Mouse (Mus musculus): Measurements from ENCODE around the gene Il17c. TPM values are rescaled to one million over a fixed set of nuclear protein-coding genes. Genes with fewer than 3 reads are reported as not detected.

The Il17c gene
- total RNA-seq, 2 experiments from 2014 or later: not detected

DNA sequence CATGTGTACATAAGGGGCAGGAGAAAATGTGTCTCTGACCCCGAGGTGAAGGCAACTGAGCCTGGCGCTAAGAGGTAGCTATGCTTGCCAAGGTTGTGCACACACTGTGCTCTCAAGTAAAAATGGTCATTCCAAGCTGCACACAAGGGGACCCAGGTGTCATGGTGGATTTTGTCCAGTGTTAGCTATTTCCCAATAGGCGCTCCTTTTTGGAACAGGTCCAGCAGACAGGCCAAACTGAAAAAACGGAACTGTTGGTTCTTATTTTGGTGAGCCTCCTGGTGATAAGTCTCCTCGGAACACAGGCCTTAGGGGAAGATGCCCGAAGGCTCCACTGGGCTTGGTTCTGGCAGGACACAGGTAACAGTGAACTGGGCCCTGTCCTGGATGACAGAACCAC, 32.6 kb downstream of the Il17c start:
- intact Hi-C loops (cut with DNase I): no loop called here
- no peak for DNase-seq

DNA sequence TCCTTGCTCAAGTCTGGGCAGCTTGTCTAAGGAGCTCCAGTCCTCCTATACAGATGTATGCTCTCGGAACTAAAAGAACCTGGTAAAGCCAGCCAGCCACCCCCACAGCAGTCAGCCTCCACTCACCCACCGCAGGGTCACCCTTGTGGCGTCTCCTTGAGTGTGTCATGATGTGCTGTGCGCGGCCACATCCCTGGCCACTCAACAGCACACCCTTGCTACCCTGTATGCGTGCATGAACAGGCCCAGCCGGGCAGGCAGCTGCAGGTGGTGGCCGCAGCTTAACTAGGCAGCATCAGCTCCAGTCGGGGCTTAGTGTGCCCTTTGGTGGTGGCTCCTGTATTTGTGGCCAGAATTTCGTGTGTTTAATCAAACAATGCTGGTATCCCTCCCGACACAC, 35.4 kb downstream of the Il17c start:
- no peak for DNase-seq
- intact Hi-C loops (cut with DNase I): no loop called here

DNA sequence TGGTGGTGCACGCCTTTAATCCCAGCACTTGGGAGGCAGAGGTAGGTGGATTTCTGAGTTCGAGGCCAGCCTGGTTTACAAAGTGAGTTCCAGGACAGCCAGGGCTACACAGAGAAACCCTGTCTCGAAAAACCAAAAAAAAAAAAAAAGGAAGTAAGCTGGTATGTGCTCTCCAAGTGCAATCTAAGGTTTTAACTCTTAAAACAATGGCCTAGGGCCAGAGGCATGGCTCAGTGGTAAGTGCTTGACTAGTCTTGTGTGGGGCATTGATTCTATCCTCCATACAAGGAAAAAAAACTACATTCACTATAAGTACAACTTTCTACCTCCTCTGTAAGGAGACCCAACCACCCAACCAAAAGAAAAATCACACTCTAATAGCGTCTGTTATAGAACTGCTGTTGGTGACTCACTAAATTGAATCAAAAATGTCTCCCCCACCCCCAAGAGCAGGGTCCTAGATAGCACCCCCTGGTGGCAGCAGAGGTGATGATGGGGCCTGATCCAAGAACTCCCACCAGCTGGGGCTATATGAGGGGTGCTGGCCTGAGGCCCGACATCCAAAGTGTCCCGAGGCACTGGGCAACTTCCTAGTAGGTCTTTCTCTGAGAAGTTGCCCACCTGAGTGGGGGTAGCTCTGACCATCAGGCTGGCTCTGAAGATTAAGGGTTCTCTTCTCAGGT, 37.5 kb downstream of the Il17c start:
- intact Hi-C loops (cut with DNase I): no loop called here

DNA sequence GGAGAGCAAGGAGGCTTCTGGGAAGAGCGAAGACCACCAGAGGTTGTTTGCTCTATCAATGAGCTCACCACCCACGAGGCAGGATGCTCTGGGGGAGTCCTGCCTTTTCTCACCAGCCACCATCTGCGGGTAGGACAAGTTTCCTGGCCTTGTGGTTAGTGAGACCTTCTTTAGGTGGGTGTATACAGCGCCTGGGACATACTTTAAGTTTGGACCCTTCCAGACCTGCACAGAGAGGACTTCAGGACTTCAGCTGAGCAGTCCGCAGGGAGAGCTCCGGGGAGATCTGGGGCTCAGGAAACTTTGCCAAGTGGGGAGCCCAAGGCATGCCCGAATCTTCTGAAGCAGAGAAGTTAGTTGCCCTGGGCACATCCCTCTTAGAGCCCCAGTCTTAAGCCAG, 38.2 kb downstream of the Il17c start:
- intact Hi-C loops (cut with DNase I): no loop called here

More for the DNA sequence above, 37.5 kb downstream of the Il17c start:
- DNase-seq: no peak

DNA sequence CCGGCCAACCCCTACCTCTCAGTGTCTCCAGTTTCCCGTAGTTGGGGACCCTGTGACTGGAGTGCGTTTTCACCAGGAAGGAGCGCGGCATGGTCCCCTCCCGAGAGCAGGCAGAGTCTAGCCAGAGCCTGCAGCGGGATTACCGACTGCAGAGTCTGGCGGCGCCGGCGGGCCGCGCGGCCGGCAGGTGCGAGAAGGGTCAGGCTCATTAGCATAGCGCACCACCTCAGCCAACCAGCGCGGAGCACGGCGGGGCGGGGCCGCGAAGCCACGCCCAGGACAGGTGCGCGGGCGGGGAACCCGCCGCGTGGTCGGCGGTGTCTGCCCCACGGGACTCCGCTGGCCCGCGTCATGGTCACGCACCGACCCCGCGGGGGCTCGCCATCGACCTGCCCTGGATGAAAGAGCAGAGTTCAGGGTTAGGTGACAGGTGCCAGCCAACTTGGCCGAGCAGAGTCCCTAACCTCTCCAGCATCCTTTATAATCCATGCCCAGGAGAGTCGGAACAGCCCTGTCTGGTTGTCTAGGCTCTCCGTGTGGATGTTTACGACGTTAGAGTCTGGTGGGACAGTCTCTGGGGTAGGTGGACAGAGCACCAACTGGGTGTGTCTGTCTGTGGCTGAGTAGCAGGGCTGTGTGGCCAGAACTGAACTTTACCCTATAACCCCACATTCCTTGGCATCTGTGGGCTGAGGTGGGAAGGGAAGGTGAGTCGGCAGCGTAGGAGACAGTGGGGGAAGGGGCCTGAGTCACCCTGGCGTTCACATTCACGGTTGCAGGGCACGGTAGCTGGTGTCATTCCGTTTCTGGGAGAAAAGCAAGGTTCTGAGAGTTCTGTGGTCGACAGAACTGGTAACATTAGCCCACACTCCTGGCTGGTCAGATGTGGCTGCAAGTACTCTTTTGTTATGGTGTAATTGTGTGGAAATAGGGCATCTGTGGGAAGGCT, 39.0 kb downstream of the Il17c start, which contains the start of gene Snai3:
TSS of gene Snai3 (minus strand) at position 210 of the 949 bp plus-strand sequence.
- intact Hi-C loops (cut with DNase I): no loop called here
- DNase-seq: peak; percentile 48 to 49

More for the DNA sequence above, 38.2 kb downstream of the Il17c start:
- no peak for DNase-seq

DNA sequence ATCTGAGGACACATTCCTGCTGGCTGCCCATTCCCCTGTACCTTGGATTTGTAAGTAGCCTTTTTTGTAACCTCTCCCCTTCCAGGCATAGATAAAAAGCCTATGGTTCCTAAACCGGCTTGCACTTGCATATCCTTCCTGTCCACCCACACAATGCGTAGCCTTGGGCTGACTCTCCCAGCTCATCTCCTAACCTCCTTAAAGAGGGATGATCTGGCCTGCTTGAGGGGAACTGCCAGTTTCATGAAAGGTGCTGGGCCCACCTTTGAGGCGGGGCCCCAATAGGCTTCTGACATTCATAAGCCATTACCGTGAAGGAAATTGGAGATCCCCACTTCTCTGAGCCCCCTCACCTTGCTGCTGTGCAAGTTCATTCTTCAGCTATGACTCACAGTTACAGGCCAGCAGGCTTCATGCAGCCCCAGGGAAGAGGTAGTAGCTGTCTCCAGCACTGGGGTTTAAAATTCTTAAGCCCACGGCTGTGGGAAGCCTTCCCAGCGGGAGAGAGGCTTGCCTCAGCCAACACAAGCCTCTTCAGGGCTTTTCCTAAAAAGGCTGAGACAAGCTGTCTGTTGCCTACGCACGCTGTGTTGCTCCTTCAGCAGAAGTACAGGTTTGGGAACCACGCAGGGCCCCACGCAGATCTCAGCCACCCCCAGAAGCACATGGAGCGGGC, 39.8 kb downstream of the Il17c start:
- DNase-seq: no peak
- intact Hi-C loops (cut with DNase I): no loop called here

DNA sequence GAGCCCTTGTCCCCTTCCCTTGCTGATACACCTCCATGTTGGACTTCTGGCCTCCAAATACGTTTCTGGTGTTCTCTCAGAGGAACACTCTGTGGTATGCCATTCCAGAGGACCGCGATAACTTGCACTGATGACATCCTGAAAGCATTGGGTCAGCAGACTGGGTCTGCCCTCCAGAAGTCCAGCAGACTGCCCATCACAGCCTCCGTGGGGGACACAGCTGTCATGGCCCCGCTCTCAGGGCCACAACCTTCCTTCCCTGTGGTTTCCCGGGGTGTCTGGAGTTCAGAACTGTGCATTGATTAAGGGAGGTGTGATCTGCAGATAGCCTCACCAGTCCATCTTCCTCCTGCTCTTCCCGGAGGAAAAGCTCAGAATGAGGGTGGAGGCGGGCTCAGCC, 40.7 kb downstream of the Il17c start:
- intact Hi-C loops (cut with DNase I): no loop called here
- DNase-seq: no peak

DNA sequence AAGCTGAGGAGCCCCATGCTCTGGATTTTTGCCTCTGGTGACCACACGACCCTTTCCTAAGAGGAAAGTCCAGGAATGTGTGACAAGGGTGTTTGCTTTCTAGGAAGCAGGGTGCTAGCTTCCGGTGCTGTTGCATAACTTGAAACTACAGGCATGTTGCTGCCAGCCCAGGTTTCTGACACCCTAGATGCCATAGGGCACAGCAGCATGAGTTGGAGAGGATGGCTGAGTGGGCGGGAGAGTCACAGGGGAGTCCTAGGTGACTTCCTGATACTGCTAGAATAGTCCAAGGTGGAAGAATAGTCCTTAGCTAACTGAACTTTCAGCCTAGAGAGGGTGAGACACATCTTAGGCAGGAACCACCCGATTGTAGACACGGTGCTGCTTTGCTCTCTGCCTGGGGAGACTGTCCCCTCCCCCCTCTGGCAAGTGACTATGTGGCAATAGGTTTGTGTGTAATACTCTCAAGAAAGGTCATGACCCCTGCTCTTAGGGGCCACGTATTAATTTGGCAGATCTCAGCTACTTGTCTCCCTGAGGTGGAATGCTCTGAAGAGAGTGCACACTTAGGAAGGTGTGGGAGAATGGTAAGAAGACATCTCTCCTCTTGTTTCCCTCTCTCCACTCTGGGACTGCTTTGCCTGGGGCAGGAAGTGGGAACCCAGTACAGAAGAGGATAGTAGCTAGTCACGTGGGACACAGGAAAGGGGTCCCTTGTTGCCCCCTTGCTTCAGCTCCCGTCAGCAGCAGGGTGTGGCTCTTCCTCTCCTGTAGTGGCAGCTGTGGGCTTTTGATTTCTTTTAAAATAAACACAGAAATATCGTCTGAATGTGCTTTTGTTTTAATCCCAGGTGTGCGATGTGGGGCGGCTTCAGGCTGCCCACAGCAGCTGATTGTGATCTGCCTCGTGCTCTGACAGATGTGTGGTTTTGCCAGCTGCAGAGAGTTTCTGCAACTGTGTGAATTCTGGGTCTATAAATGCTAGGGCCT, 42.1 kb downstream of the Il17c start:
- intact Hi-C loops (cut with DNase I): no loop called here
- DNase-seq: no peak

DNA sequence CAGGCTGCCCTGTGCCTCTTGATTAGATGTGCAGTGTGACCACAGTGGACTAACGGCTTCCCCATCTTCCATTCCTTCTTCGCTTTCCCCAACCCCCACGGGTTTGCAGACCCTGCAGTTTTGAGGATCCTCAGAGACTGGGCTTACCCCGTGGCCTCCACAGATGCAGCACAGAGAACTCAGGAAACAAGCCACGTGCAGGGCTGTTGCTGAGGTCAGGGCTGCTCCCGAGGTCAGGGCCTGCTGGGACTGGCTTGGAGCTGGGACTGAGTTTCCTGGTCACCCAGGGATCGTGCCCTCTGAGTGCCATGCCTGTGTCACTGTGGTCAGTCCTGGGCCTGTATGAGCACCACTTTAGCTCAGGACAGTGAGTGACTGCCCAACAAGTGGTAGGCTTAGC, 43.2 kb downstream of the Il17c start:
- no peak for DNase-seq
- intact Hi-C loops (cut with DNase I): no loop called here

DNA sequence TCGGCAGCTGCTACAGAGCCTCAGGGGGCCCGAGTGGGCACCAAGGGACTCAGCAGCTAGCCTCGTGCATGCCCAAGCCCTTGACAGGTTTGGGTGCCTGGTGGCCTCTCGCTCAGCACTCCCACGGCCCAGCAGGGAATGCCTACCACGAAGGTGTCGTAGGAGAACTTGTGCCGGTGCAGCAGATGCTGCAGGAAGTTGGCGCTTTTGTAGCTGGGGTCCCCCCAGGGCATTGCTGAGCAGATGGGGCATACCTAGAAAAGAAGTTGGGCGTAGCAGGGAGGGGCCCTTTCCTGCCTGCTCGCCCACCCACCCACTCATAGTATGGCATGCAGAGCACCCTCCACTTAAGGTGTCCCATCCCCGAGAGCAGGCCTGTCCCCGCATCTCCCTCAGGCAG, 46.0 kb downstream of the Il17c start:
- intact Hi-C loops (cut with DNase I): no loop called here
- DNase-seq: no peak

DNA sequence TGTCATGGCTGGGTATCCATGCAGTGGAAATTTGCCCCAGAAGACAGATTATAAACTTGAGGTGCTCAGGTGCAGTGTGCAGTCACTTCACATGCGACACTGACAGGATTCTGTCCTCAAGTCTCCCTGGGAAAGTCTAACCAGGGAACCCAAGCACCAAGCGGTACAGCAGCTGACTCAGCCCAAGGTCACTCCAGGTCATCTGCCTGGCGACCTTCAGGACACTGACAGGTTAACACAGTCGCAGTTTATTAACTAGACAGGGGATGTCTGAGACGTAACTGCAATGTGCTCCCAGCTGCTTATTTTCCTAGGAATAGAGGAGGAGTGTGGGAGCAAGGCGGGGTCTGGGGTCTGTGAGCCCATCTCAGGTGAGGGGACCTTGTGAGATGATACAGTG, 47.6 kb downstream of the Il17c start:
- intact Hi-C loops (cut with DNase I): no loop called here
- no peak for DNase-seq

DNA sequence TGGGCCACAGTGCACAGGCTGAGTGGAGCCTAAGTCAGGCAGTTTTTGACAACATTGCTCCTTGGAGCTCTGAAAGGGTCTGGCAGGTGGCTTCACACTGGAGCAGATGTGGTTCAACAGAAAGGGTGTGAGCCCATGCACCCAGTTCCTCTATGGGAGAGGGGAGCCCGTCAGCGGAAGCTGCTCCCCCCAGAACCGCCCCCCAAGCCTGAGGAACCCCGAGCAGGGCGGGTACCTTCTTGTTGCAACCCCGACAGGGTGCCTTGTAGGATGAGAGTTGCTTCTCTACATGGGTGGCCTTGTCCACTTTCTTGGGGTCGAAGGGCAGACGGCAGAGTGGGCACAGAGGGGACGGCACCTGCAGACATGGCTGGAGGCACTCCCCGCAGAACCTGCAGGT, 48.1 kb downstream of the Il17c start:
- intact Hi-C loops (cut with DNase I): loop anchor here (5.0 kb wide), 1 partner anchor 38 kb away; the partner anchor contains the start of gene Cyba
- no peak for DNase-seq

DNA sequence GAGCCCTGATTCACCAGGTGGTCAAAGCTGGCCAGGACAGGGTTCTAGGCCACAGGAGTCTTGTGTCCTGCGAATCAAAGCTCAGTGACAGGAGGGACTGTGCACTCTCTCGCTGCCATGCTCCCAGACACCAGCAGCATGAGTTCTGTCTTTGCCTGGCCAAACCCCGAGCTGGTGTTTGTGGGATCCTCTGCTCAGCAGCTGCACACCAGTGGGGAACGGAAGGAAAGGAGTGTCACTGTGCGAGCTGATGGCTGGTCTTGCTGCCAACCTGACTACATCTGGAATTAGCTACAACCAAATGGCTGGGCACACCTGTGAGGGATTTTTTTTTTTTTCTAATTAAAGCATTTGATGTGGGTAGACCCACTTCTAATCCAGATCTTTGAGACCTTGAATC, 48.9 kb downstream of the Il17c start:
- intact Hi-C loops (cut with DNase I): loop anchor here (5.0 kb wide), 1 partner anchor 38 kb away; the partner anchor contains the start of gene Cyba
- no peak for DNase-seq

Small RNAs within 50 kb of the gene (microRNA-seq; reads per million reads assigned to microRNA genes)
- 0 reads per million in 2 experiments for gene Gm24366

Other genes with a start within 250 kb of the Il17c start
- gene Zfpm1, start 139.9 kb upstream of the Il17c start, total RNA-seq (2021): 10 to 100 TPM; 25.5 to 26.9 TPM
- not detected for gene Trhr2, start 61.3 kb upstream of the Il17c start, total RNA-seq (2021)
- 10 to 100 TPM; 22.4 to 22.8 TPM for gene Zc3h18, start 45.4 kb upstream of the Il17c start, total RNA-seq (2021)
- 10 to 100 TPM; 43.8 to 47.4 TPM for gene Cyba, start 10.9 kb downstream of the Il17c start, total RNA-seq (2021)
- gene Mvd, start 21.4 kb downstream of the Il17c start, total RNA-seq (2021): 1 to 10 TPM; 4.7 to 5.0 TPM
- 1 to 10 TPM; 1.1 to 1.6 TPM for gene Snai3, start 38.7 kb downstream of the Il17c start, total RNA-seq (2021)
- gene Rnf166, start 54.0 kb downstream of the Il17c start, total RNA-seq (2021): 10 to 100 TPM; 28.7 to 28.9 TPM
- 10 to 100 TPM; 10.8 TPM for gene Ctu2, start 54.1 kb downstream of the Il17c start, total RNA-seq (2021)
- 10 to 100 TPM; 27.2 to 30.2 TPM for gene Piezo1, start 129.3 kb downstream of the Il17c start, total RNA-seq (2021)
- 1 to 10 TPM; 3.6 to 4.6 TPM for gene Cdt1, start 146.0 kb downstream of the Il17c start, total RNA-seq (2021)
- 10 to 100 TPM; 32.7 to 34.5 TPM for gene Aprt, start 154.9 kb downstream of the Il17c start, total RNA-seq (2021)
- 1 to 10 TPM; 3.5 to 4.1 TPM for gene Galns, start 189.4 kb downstream of the Il17c start, total RNA-seq (2021)
- gene Trappc2l, start 189.6 kb downstream of the Il17c start, total RNA-seq (2021): 10 to 100 TPM; 45.9 to 57.2 TPM
- gene Pabpn1l, start 200.7 kb downstream of the Il17c start, total RNA-seq (2021): under 1 TPM in 1 of 2 experiments, not detected in 1; 0.20 TPM

Measured in heart, postnatal 14 days (tissue).